Mouse (Mus musculus) kidney, postnatal 36 days (tissue): Measurements from ENCODE around the gene Mgat5.

Experiments used
- DNase-seq, 2 experiments: peaks; one replicate each; pipeline ENCODE4 v3.0.0; 2021 to 2022; ENCODE audit warnings: mixed read lengths in 2 of 2

Gene Mgat5

DNA sequence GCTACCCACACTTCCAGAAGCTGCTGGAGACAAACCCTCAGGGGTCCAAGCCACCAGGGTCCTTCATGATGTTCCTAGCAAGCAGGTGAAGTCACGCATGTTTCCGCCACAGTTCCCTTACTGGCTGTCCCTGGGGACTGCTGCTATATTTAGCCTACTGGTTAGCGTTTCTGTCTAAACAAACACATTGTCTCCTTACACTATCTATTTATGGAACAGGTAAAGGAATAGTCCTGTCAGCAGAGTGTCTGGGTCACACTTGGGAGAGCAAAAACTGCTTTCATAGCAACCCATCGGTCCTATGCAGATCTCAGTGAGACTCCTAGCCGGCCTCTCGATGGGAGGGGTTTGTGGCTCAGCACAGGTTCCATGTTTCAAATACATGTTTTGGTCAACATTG, 306.5 kb downstream of the Mgat5 start:
- no peak for DNase-seq

DNA sequence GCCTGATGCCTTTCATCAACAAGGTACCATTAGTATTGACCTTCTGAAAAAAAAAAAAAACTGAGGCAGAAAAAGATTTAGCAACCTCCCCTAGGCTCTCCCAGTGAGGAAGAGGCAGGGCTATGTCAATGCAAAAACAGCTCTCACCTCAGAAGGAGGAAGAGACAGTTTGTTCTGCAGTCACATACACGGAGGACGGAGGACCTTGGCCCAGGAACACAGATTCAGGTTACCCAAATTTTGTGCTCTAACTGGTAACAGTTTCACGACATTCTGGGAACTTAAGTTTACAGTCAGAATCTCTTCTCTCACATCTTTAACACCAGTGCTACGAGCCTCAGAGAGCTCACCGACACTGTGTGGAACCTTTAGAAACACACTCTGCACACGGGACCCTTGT, 307.9 kb downstream of the Mgat5 start:
- DNase-seq: no peak

GRCm38 (mm10) chr1:127513140-127513539, 308.3 kb downstream of the Mgat5 start:
- DNase-seq: no peak

DNA sequence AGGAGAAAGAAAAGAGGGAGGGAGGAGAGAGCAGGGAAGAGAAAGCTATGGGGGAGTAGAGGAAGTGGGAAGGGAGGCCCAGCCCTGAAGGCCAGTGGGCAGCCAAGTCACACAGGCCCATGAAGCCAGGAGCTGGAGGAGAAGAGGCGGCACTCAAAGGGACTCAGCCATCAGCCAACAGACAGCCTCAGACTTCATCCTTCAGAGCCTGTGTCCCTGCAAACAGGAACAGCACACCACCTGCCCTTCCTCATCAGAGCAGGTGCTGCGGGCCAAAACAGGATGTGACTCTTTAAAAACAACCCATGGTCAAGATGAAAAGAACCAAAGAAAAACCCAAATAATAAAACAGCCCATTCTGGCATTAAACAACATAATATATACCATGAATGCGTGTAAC, 308.8 kb downstream of the Mgat5 start:
- no peak for DNase-seq

- DNase-seq: no peak
Observed at GRCm38 (mm10) chr1:127514479-127514878, 309.7 kb downstream of the Mgat5 start.

DNA sequence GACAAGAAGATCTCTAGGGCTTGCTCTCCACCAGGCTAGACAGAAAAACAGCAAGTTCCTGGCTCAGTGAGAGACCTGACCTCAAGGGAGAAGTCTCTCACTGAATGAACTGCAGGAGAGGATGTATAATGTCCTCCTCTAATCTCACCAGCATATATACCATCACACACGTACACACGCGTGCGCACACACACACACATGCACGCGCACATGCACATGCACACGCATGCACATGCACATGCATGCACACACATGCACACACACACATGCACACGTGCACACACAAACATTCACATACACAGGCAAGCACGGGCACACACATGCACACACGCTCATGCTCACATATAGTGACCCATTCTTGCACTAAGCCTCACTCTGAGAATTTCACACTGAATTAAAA, 310.1 kb downstream of the Mgat5 start:
- DNase-seq: no peak

DNA sequence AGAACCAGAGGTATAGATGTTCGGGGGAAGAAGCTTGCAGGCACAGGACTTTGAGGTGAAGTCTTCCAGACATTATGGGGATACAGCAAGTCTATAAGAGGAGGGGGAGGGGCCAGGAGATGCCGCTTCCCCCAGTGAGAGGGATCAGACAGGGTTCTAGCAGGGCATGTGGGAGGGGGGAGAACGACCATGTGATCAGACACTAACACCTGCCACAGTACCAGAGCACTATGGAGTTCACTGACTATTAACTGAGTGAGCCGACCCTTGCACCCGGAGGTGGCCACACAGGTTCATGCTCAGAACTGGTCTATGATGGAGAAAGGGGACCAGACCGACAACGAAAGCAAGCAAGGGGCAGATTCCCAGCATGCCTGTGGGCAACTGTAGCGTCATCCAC, 318.5 kb downstream of the Mgat5 start:
- peak; percentile 7 to 33 for DNase-seq

- peak in 1 of 2 experiments; percentile 4 for DNase-seq
Observed at GRCm38 (mm10) chr1:127530849-127531580, 326.2 kb downstream of the Mgat5 start.

DNA sequence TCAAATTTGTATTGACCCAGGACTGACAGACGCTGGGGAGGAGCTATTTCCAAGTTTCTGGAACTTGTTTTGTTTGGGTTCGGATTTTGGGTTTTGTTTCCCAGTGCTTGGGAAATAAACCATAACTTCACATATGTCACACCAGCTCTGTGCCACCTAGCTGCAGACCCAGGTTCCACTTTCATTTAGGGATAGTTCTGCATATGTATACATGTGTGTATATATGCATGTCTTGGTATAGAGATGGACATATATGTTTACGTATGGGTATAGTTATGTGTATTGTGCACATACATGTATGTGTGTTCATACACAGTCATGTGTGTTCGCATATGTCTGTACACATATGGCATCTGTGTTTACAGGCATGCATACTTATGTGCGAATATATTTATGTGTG, 326.9 kb downstream of the Mgat5 start:
- DNase-seq: no peak

- peak in 1 of 2 experiments; percentile 3 for DNase-seq
Observed at GRCm38 (mm10) chr1:127536448-127536847, 331.6 kb downstream of the Mgat5 start.

GRCm38 (mm10) chr1:127537204-127538038, 332.6 kb downstream of the Mgat5 start:
- DNase-seq: no peak
